Mouse (Mus musculus) liver, adult 2 months (tissue): ENCODE measurements around the gene Scpep1.

Source experiments
- CTCF ChIP-seq: fragments of 200-500 bp; IDR thresholded peaks from 2 replicates; pipeline ENCODE4 v1.5.1; 2011; ENCODE audit warnings: low read depth, low read length, control low read depth
- POLR2A ChIP-seq: fragments of 200-500 bp; IDR thresholded peaks from 2 replicates; pipeline ENCODE4 v1.6.1; 2011; ENCODE audit warnings: low read length, control low read depth; ENCODE audit not compliant: insufficient read depth; ENCODE audit errors: extremely low read depth

GRCm38 (mm10) chr11:88902762-88903161 is 52.5 kb downstream of the Scpep1 start:
- TF ChIP-seq CTCF = no peak
- TF ChIP-seq POLR2A = no peak
